Mouse (Mus musculus): Measurements from ENCODE around the gene Ppm1l.
"Not testable (repeated sequence)": the region's sequence is repeated elsewhere in the genome, so short reads cannot be mapped to it uniquely, and the experiment has no call there.

Gene Ppm1l

DNA sequence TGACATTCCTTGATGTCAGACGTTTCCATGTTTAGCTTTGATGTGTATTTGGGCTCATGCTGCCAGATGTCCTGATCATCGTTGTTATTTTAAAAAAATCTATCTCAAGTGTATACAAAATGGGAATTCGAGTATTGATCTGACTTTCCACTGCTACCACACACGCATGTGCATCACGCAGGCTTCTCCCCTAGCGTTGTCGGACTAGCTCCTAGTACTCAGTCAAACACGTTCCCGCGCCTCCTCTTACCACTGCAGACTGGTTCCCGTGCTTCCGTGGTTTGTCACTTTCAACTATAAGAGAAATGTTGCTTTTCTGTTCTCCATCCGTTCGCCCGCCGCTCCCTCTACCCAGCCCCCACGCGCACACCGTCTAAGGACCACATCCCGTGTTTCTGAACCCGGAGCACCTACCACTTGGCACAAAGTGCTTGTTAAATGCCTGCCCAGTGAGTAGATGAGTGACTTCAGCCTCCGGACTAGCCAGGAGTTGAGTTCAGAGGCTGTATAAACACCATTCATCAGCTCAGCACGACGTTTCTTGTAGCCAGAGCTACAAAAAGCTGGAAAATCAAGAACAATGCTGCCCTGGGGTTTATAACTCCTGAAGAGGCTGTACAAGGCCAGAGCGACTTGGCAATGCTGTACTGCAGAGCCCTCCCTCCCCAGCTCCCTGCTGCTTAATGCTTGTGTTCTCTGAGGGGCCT is 219.4 kb downstream of the Ppm1l start:
- no peak for DNase-seq (ENCODE audit: low spot score)

DNA sequence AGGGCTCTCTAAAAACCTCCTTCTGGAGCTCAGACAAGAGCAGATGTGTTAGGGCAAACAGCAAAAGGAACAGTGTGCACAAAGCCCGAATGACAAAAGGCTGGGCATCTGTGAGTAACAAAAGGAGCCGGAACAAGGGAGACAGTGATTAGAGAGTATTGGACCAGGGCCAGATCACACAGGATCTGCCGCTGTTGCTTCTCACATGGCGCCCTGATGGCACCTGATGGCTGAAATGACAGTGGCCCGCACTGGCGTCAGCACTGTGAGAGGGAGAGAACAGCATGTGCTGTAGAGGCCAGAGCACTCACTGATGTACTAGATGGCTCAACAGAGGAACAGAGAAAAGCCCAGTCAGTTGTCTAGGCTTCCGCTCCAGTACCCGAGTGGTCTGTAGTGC is 226.3 kb downstream of the Ppm1l start:
- DNase-seq (ENCODE audit: low spot score): no peak

DNA sequence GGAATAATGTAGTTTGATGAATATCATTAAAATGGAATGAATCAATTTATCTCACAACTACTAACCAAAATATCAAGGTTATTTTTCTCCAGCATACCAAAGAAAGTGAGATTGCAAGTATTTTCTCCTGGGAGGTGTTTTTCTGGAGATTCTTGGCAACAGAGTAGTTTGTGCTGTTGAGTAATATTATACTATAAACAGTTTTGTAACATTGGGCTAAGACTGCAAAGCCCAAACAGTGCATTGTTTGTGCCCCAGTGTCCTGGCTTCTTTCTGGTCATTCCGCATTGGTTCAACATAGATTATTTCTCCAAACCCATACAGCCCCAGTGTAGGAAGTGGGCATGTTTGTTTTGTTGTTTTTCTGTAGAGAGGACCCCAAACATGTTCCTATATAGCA is 227.1 kb downstream of the Ppm1l start:
- no peak for DNase-seq (ENCODE audit: low spot score)

DNA sequence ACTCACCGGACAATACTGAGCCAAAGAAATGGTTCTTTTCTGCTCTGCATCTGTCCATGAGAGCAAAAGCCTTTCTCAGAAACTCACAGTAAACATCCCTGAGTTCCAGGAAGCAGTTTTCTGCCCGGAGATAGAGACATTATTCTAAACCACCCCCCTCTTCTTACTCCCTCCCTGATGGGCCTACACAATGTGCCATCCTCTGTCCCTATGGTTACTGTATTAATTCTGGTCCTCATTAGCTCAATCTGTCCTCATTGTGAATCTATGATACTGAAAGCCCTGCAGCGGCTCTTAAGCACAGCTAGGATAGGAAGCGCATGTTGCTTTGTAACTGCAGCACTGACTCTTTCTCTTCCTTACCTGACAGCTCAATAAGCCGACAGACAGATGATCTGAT is 228.4 kb downstream of the Ppm1l start:
- no peak for DNase-seq (ENCODE audit: low spot score)

DNA sequence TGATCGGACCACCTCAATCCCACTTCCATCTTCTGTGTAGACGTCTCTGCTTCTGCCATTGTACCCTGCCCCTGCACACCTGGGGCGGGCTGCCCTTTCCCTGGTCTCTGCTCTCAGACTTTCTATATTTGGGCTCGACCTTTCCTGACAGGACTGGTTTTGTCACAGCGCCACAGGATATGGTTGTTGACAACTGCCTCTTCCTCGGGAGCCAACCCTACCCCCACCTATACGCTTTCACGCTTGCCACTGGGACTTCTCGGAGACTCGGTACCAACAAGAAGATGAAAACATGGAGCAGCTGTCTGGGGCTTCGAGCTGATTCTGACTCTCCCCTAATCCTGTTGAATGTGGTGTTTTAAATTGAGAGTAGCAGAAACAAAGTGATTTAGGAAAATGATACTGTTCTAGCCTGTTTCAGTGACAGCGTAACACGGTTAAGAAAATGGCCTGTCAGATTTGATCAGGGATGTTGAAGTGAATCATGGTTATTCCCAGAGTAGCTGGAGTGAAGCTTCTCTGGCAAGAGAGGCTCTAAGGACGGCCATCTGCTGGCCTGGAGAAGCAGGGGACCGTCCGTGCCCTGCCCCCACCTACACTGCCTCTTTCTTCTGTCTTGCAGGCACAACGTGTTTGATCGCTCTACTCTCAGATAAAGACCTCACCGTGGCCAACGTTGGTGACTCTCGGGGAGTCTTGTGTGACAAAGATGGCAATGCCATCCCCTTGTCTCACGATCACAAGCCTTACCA is 232.2 kb downstream of the Ppm1l start:
- DNase-seq (ENCODE audit: low spot score): no peak

DNA sequence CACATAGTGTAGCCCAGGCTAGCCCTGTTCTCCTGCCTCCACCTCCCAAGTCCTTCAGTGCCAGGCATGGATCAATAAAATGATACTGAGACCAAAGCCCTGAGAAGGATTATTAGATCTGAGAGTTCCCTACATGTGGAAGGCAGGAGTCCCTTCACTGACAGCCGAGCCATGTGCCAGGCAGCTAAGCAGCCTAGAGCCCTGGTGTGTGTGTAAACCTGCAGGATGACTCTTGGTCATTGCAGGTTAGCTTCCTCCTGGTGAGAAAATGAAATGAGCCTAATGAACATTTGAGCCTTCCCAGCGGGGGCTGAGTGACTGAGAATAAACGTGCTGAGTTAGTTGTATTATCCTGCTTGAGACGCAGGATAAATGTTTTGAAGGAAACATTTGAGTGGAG is 232.9 kb downstream of the Ppm1l start:
- no peak for DNase-seq (ENCODE audit: low spot score)

DNA sequence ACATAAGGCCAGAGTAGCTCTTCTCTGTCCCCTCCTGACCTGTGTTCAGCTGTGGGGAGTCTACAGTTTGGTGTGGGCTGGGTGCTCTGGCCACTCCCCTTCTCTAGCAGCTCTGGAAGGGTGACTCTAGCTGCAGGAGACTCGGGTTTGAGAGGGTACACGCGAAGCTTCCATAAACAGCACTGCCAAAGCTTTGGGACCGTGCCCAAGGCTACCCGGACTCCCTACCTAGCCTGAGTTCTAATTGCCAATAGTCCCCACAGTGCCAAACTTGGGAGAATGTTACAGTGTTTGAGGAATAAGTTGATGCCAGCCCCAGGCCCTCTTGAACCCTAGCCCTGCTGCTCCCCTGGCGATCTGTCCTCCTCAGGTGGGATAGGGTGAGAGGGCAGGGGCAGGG is 238.8 kb downstream of the Ppm1l start:
- DNase-seq (ENCODE audit: low spot score): no peak

DNA sequence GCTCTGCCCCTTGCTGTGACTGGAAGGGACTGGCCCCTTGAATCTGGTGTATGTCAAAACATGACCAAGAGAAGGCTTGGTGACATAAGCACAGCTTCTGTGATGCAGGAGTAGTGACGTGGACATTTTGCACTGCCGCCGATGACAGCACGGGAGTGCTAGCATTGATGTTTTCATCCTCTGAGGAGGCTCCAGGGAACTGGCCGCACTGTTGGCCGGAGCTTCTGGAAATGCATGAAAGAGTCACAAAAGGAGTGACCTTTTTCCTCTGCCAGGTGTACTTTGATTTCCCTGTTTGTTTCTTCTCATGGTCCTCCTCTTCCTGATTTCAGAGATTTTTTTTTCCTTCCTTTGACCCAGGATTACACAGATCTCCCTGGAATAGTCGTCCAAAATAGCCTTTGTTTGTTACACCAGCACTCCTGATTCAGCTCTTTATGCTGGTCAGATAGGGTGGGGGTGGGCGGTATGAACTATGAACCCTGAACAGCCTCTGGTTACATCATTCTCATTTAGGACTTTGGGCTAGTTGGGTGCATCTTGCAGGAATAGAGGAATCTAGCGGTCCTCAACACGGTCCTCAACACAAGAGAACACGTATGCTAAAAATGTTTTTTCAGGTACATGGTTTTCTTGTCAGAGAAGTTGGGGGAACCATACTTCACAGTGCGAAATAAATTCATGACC is 239.6 kb downstream of the Ppm1l start:
- no peak for DNase-seq (ENCODE audit: low spot score)

DNA sequence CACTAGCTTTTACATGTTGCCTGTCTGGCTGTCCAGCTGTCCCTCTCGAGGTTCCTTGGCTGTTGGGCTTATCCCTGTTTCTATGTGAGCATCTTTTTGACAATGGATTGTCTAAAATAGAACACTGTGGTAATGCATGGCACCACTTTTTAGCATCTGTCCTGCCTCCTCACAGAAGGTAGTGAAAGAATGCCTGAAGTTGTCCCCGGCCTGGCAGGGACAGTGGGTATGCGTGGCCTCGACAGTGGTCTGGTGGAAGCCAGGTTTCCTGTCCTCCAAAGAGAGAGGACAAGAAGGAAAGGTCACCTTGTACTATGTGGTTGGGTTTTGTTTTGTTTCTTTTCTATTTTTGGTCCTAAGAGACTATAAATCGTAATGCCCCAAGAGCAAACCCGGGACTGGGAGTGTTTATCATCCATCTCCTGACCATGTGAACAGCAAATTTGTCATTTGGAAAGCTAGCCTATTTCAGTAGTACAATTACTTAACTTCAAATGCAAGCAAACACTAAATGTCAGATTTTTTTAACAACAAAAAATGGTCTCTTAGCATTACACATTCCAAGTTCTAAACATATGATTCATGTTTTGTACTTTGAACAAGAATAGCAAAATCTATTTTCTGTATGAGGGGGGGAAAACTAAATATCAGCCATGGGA is 242.8 kb downstream of the Ppm1l start:
- no peak for DNase-seq (ENCODE audit: low spot score)

DNA sequence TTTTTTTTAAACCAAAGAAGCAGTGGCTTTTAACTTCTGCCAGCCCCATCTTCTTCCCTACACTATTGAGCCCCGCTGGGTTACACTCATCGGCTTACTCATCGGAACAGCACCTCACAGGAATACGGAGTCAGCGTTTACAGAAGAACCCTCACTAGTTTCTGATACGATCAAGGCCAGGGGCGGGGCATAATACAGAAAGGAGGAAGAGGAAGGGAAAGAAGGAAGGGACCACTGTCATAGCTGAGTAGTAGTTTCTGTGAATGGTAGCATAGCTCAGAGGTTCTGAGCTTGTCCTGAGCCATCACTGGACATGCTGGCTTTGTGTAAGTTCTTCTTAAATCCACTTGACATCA is 243.3 kb downstream of the Ppm1l start:
- DNase-seq (ENCODE audit: low spot score): no peak

DNA sequence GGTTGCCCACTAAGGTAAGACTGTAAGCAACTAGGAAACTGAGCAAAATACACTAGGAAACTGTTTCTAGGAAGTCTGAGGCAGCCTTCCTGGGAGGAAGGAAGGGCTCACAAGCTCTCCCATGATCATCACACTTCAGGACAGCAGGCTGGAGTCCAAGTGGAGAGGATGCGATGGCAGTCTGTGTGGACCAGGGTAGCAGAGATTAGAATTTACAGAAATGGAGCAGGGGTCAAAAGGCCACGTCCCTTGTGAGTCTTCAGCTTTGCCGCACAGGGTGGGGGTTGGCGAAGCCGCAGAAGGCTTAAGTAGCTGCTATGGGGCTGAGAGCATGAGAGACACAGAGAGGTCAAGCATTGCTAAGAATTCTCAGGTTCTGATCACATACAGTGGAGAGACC is 245.0 kb downstream of the Ppm1l start:
- no peak for DNase-seq (ENCODE audit: low spot score)

DNA sequence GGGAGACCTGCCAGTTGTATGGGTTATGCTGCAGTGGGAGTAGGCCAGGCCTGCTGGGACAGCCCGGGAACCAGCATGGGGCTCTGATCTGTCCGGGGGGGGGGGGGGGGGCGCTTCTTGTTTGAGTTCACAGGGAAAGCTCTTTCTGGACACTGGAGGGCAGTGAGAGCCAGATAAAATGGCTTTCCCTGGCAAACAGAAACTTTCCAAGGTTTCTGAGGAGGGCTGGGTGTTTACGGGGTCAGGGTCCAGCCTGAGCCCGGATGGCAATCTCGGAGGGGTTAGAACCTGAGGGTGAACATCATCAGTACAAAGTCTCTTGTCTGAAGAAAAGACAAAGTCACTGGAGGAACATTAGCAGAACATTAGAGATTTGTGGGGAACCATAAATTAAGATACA is 246.7 kb downstream of the Ppm1l start:
- DNase-seq (ENCODE audit: low spot score): no peak

DNA sequence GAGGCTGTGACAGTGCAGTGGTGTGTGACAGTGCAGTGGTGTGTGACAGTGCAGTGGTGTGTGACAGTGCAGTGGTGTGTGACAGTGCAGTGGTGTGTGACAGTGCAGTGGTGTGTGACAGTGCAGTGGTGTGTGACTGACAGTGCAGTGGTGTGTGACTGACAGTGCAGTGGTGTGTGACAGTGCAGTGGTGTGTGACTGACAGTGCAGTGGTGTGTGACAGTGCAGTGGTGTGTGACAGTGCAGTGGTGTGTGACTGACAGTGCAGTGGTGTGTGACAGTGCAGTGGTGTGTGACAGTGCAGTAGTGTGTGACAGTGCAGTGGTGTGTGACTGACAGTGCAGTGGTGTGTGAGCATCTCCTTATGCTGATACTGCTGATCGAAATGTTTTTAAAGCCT is 248.9 kb downstream of the Ppm1l start:
- DNase-seq (ENCODE audit: low spot score): not testable (repeated sequence)

DNA sequence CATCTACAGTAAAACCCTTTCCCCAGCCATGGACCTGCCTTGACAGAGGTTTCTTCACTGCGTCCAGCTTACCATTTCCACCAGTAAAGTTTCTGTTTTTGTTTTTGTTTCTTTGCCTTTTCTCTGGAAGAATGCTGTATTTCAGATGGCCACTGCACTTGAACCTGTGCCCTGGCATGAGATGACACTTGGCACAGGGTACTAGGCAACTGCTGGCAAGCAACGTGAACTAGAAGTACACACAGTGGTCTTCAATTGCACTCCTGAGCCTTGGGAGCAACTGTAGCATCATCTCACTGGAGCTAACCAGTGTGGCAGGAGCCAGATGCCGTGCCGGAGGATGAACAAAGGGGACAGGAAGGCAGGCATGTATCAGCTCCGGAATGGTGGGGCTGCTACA is 255.9 kb downstream of the Ppm1l start:
- no peak for DNase-seq (ENCODE audit: low spot score)

DNA sequence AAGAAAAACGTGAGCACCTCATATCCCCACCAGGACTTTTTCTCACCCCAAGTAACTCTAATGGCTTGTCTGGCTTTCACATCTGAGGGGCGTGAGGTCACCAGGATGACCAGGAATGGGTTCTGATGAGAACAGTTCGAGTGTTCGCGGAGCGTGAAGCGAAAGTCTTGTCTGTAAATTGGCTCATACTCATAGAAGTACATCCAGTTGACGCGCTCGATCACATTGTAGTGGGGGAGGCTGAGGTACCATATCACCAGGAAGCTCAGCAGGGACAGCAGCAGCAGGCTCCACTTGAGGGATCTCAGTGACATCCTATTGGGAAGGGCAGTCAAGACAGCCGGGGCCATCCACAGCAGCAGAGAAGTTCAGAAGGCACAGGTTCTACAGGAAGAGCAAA is 258.9 kb downstream of the Ppm1l start:
- DNase-seq (ENCODE audit: low spot score): no peak

DNA sequence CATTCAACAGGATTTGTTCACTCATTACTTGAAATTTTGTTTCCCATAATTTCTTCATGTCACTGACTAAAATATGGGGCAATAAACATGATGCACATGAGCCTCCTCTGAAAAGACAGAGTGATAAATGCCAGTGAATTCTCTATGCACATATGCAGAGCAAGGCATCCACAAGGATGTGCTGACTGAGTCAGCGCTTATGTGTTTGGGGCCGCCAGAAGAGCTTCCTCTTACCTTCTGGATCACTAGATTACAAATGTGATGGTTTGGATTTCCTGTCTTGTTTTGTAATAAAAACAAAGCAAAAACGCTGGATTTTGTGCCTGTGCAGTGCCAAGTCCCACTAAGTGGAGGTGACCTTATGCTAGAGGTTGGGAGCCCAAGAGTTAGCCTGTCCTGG is 260.1 kb downstream of the Ppm1l start:
- DNase-seq (ENCODE audit: low spot score): no peak

DNA sequence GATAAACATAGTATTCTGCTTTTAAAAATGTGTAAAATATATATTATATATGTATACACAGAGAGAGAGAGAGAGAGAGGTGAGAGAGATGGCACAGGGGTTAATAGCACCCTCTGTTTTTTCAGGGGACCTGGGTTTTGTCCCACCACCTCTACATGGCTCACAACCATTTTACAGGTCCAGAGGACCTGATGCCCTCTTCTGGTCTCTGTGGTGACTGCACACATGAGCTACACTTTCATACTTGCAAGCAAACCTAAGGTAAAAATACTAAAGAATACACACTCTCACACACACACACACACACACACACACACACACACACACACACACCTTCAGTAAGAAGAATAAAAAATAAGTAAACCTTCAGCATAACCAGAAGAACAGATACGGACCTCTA is 262.1 kb downstream of the Ppm1l start:
- DNase-seq (ENCODE audit: low spot score): no peak

DNA sequence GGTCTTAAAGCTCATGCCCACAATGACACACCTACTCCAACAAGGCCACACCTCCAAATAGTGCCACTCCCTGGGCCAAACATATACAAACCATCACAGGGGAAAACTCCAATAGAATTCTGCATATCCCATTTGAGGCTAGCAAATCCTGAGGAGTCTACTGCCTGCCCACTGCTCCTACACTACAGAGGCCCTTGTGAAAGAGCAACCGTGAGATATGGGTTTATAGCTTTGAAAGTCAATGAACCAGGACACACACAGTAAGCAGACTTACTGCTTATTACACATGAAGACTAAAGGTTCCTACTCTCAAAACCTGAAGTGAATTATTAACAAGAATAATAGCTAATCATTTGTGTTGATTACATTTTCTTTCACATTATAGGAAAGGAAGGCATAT is 267.1 kb downstream of the Ppm1l start:
- DNase-seq (ENCODE audit: low spot score): no peak

DNA sequence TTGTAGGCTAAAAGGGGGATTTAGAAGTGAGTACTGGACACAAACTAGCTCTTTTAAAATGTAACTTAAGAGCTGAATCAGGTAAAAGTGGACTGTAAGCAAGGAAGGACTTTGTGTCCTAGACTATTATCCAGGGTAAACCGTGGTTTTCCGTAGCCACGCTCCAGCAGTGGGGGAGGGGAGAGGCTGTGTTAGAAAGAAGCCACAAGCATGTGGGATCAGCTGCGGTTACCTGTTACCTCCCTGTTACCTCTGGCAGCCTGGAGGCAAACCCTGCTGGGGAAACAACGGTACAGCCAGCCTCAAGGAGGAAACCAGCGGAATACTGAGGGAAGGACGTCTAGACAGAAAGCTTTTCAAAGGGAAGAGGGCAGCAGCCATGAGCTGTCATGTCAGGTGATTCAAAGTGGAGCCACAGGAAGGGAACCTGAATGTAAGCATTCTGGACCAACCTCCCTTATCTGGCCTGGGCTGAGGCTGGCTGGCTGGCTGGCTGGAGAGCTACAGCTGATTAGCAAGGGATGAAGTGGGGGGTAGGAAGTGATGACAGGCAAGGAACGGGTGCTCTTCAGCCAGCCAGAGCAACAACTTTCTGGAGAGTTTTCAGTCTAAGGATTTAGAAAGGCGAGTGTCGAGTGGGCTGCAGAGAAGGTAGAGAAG is 271.6 kb downstream of the Ppm1l start:
- DNase-seq (ENCODE audit: low spot score): no peak

DNA sequence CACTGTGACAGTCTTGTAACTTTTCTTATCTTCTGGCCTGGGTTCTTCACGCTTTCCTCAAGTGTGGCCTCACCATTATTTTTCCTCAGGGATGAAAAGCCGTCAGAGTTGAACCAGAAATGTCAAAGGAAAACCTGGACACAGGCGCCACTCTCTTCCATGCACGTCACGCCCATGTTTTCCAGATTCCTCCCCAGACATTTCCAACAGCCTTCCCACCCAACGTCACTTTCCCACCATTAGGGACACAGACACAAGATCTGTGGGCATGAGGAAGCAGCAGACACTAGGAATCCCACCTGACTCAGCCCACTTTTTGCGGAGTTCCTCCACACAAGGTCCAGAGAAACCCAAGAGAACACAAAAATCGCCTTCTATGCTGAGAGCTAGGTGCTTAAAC is 276.8 kb downstream of the Ppm1l start:
- DNase-seq (ENCODE audit: low spot score): no peak

DNA sequence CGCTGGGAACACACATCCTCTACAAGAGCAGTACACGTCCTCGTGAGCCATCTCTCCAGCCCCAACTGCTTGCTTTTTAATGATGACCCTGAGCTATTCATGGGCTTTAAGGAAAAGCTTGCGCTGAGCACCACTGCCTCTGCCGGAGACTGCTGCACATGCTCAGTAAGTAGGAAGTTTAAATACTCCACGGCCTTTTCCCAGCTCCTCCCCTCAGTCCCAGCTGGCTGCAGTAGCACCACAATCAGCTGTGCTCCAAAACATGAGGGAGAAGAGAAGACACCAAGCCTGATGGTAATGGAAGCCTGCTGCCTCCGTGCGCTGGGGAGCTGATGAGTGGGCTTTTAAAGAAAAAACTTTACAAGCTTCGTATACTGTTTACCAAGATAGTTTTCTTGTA is 277.4 kb downstream of the Ppm1l start:
- no peak for DNase-seq (ENCODE audit: low spot score)

DNA sequence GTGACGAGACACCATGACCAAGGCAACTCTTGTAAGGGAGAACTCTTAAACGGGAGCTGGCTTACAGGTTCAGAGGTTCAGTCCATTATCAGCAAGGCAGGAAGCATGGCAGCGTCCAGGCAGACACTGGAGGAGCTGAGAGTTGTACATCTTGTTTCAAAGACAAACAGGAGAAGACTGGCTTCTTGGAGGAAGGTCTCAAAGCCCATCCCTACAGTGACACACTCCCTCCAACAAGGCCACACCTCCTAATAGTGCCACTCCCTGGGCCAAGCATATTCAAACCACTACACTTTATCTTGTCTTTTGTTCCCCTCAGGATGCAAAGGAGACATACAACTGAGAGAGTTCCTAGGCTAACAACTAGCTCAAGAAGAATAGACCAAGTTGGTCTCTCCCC is 279.5 kb downstream of the Ppm1l start:
- no peak for DNase-seq (ENCODE audit: low spot score)

Measured in ovary, postnatal 36 days (tissue).